Mouse (Mus musculus) spleen, adult 2 months (tissue): ENCODE results near the gene Hoxc9.

Experiments used
- CTCF ChIP-seq: fragments of 200-500 bp; IDR thresholded peaks from 2 replicates; pipeline ENCODE4 v1.5.1; 2011; ENCODE audit warnings: mild to moderate bottlenecking, inconsistent platforms; ENCODE audit not compliant: insufficient read depth, insufficient read length, insufficient replicate concordance; ENCODE audit errors: extremely low read depth
- POLR2A ChIP-seq: fragments of 200-500 bp; IDR thresholded peaks from 2 replicates; pipeline ENCODE4 v1.6.1; 2011; ENCODE audit warnings: low read depth, low read length, inconsistent platforms

- TF ChIP-seq CTCF (no peak), POLR2A (no peak)
Measured at GRCm38 (mm10) chr15:102936279-102936972, 39.8 kb upstream of the Hoxc9 start, which contains the start of gene Hoxc12.
